ENCODE assay signal across 13 mouse cellular contexts in the genomic region with DNA sequence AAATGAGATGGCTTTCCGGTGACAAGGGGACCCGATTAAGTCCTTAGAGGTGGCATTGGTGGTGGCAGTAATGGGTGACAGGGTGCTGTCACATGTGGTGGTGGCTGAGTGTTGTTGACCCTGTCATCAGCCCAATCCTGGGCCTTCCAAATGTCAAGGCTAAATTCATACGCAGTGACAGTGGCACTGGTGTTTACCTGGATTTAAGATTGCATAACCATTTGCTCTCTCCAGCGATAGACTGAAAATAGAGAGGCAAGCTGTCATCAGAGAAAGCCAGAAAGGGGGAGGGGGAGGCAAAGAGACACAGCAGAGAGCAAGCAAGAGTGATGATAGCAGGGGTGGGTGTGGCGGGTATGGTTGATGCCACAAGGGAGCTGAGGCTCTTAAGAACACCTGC.
A peak's percentile ranks its signal among the peaks of the same experiment; 100 is the strongest.
DNase-seq lines count a peak whose midpoint lies in the region.
"Had no signal": no experiment of that assay in that cellular context is flagged by ENCODE, and none has a peak within 500 bp of the region (broad histone marks: within the 10 kb centered on the region; RNA-seq: fewer than 3 reads in every experiment).

No protein-coding gene starts in this region.

- DNase-seq in gastrocnemius, adult 18-20 months (ENCODE audit: low spot score) = peak; percentile 2
- no peak for DNase-seq in gastrocnemius, postnatal 25 days
- DNase-seq in layer of hippocampus, adult 11-12 months (ENCODE audit: low spot score) = peak; percentile 21
- no peak for DNase-seq in layer of hippocampus, postnatal 25 days (ENCODE audit: extremely low spot score in 1 of 2, low spot score in 1 of 2)
- DNase-seq in adrenal gland, postnatal 10 days = peak; percentile 3
- DNase-seq in adrenal gland, postnatal 36 days = peak; percentile 6 to 26
- DNase-seq in embryo, embryonic 9.5 days (ENCODE audit: extremely low spot score) = no peak
- DNase-seq: cerebellum, adult 11-12 months; gastrocnemius, postnatal 10 days; kidney, adult 8-10 months; kidney, postnatal 4 days; thymus, adult 18-20 months; thymus, postnatal 25 days had no signal

Comparison
In these comparisons a context has a peak if more than half of its experiments do, and no peak if none do; other contexts are left out.
1. DNase-seq: peak in gastrocnemius, adult 18-20 months (single experiment), layer of hippocampus, adult 11-12 months (single experiment), adrenal gland, postnatal 10 days (single experiment) and adrenal gland, postnatal 36 days (2 of 2); none in gastrocnemius, postnatal 25 days (single experiment), layer of hippocampus, postnatal 25 days (0 of 2) and embryo, embryonic 9.5 days (single experiment).